Mouse (Mus musculus): Measurements from ENCODE around the gene Samsn1. TPM values are rescaled to one million over a fixed set of nuclear protein-coding genes. Genes with fewer than 3 reads are reported as not detected.

The Samsn1 gene
- polyA plus RNA-seq (2021; fragmentation: Nextera tagmentation), result 1.6 and 2.8 TPM in 2 replicates
- long read RNA-seq, experiment 1, result 0 reads
- long read RNA-seq, experiment 2, partial matches to known transcripts, result 0 of 4 reads
- long read RNA-seq, experiment 2, other reads (novel, unspliced or antisense), result 0 of 4 reads

DNA sequence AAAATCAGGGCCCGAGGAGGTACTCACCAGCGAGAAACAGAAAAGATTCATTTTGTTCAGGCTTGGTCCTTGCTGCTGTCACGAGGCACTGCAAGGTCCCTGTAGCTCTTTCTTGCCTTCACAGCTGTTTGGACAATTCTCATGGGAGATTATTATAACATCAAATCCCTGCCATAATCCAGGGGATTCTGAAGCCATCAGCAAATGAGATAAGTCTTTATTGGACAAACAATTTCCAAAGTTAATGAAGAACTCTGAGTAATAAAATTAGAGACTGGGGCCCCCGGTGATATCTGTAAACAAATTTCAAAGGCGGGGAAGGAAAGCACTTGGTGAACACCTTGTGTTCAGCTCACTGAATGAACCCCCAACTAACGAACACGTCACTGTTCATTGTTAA, at the start of gene Samsn1:
Gene Samsn1, minus strand, starts transcription at position 101 of the 400 bp plus-strand sequence.

Measured in layer of hippocampus, adult 6 months (tissue).